Mouse (Mus musculus): ENCODE measurements around the gene Pdgfra.

- TF ChIP-seq HCFC1 (IDR thresholded peaks at IDR 0.05; ENCODE audit: borderline replicate concordance, insufficient read depth, low read length) = no peak
- no peak for TF ChIP-seq ZNF384 (IDR thresholded peaks at IDR 0.05; ENCODE audit: low read depth, low read length)
- no peak for TF ChIP-seq ZC3H11A (IDR thresholded peaks at IDR 0.05; ENCODE audit: borderline replicate concordance, low read depth, low read length)
These were observed 27.2 kb downstream of the Pdgfra start for GRCm38 (mm10) chr5:75179249-75179648.
